Mouse (Mus musculus) frontal cortex, postnatal 36 days (tissue): ENCODE measurements at regions not wholly inside any gene's neighbourhood (a gene's known extent, or its start where the extent isn't known, plus 50 kb on each side); places are given as distances from the start of the nearest gene placed in this dataset.
A peak's percentile ranks its signal among the peaks of the same experiment; 100 is the strongest.

Experiments used
- DNase-seq, 2 experiments: peaks; one replicate each; pipeline ENCODE4 v3.0.0; 2022; ENCODE audit warnings: low spot score in 2 of 2

- no peak for DNase-seq
Measured at GRCm38 (mm10) chr16:95929700-95930435, 60.9 kb downstream of the Psmg1 start.

- no peak for DNase-seq
Measured at GRCm38 (mm10) chr16:95928290-95929260, 62.2 kb downstream of the Psmg1 start.

DNA sequence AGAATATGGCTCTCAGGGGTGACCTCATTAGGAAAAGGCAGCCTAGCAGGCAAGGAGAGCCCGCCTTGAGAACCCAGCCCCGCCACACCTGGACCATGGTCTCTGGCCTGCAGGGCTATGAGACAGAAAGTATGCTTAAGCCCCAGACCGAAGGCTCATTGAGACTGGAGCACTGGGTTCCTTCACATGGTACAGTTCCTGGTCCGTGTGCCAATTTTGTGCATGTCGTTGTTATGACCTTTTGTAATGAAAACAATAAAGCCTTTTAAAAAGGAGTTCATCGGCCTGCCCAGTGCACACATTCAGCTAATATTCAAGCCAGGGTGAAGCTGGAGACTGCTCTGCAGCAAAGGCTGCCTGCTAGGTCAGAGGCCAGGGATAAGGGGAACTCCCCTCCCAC lies 64.2 kb downstream of the Psmg1 start:
- DNase-seq, result no peak

DNA sequence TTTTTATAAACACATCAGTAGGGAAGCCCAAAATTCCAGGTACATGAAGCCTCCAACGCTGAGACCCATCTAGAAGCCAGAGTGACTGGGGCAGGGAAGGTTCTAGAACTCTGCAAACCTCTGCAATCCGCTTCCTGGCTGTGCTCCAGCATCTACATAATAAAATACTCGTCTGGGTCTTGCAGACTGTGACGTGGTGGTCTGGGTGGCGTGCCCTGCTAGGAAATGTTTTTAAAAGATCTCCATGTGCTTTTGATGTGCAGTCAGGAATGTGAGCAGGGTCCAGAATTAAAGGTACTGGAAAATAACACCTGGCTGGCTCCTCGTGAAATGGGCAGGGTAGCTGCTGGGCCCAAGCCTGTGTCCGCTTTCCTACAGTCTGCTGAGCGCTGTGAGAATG lies 66.0 kb downstream of the Psmg1 start:
- no peak for DNase-seq

GRCm38 (mm10) chr16:95923991-95924390 lies 66.8 kb downstream of the Psmg1 start:
- DNase-seq, result no peak

DNA sequence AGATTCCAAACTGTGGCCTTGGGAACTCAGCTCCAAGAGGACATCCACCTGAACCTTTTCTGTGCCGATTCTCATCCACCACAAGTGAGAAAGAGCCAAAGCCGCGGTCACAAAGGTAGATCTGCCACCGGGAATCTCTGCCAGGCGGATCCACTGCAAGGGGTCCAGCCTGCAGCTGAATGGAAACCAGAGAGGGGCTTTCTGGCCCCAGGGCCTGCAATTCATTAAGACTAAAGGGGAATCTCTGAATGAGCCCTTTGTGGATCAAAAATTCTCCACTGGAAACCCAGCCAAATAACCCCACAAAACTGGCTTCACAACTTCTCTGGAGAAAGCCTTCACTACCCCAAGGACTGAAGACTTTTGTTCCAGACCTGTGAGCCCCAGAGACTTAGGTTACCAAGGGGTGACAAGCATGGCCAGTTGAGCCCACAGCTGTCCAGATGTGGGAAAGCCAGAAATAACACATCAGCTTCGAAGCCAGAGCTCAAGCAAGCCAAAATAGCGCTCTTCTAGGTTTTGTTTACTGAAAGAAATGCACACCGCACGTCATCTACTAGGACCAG lies 68.3 kb downstream of the Psmg1 start:
- DNase-seq, result no peak

- no peak for DNase-seq
Measured at GRCm38 (mm10) chr16:95921169-95921568, 69.6 kb downstream of the Psmg1 start.

DNA sequence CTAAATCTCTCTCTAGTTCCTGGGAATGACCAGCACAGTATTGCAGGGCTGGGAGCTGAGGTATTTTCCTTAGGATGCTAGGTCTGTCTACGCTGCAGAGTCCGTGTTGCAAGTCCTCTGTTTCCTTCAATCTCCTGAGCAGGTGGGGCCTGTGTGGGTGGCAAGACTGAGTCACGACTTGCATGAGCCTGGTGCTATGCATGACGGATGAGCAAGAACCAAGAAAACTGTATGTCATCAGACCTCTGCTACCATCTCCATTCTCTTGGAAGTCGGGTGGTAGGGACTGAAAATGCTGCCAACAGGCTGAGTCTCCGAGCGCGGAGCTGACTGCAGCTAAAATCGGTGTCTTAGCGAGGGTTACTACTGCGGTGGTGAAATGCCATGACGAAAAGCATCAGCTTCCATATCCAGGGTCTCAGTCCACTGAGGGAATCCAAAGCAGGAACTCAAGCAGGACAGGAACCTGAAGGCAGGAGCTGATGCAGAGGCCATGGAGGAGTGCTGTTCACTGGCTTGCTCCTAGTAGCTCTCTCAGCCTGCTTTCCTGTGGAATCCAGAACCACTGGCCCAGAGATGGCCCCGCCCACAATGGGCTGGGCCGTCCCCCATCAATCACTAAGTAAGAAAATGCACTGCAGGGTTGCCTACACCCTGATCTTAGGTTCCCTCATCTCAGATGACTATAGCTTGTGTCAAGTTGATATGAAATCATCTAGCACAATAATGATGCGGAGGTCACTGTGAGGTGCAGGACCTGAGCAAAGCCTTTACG lies 71.9 kb downstream of the Psmg1 start:
- DNase-seq, result peak; percentile 34 to 40

DNA sequence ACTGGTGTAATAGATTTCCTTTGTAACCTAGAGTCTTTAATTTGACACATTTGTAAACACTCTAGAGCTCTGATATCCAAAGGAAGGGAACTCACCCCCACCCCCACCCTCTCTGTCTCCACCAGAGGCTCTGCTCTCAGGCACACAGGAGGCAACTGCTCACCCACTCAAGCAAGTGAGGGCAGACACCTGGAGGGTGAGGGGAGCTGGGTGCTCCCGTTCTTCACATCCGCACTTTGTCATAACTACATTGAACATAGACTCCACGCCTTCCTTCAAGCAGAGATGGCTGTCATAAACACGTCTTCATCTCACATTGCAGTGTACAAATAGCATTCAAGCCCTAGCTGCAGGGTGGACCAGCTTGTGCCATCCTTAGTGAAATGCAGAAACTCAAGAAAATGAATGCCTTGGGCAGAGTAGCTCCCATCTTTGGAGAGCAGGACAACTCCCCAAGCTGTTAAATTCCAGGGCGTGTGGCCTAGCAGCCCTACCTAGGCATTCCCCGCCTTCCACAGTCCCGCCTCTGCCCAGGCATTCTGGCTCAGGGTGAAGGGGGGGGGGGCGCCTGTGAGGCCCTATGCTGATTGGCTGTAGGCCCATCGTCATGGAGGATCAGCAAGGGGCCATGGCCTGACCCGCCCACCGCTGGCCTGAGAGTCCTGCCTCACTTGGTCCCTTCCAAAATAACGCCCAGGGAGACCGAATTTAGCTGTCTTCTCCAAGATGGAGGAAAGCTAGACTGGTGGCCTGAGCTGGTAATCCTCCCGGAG lies 72.9 kb downstream of the Psmg1 start:
- no peak for DNase-seq

GRCm38 (mm10) chr16:95913879-95914278 lies 76.9 kb downstream of the Psmg1 start:
- peak; percentile 13 to 38 for DNase-seq

GRCm38 (mm10) chr16:95904531-95905165 lies 86.1 kb downstream of the Psmg1 start:
- no peak for DNase-seq

GRCm38 (mm10) chr16:95903383-95903913 lies 87.3 kb downstream of the Psmg1 start:
- DNase-seq, result no peak

DNA sequence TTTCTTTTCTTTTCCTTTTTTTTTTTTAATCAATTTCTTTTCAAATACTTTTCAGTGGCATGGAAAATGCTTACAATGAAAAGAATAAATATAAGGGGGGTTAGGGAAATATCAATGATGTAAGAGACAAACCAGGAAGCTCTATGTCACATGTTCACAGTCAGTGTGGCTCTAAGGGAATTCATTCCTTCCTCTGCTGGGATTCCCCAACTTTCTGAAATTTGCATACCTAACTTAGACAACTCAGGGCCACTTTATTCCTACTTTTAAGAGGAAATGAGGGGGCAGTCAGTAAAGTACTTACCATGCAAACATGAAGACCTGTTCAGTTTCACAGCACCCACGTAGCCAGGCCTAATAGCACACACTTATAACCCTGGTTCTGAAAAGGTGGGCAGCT lies 88.6 kb downstream of the Psmg1 start:
- no peak for DNase-seq

DNA sequence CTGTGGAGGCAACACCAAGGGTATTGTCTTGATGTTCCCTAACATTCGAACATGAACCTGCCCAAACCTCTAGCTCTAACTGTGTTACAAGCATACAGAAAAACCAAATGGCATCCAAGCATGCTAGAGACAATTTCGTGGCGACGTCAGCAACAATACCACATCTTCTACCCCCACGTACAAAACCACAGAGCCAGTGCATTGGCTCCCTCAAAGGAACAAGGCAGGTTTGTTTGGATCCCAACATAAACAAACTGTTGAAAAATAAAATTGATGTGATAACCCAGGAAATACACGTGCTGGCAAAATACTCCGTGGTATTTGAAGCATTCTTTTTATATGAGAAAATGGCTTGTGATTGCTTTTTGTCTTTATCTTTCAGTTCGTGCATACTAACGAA lies 89.4 kb downstream of the Psmg1 start:
- DNase-seq, result no peak

DNA sequence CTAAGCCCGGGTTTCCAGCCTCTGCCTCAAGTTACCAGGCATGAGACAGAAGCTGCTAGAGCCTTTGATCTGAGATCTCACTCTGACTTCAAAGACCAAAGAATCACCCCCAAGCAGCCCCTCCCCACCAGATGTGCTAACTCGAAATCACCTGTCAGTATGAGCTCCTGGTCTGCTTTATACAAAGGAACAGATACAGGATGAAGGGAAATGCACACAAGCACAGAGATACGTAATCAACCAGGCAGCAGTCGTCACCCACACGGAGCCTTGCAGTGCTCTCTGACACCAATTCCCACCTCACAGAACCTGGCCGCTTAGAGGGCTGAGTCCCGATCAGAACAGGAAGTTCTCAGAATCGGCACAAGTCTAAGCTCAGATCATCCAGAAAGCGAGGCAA lies 90.6 kb downstream of the Psmg1 start:
- no peak for DNase-seq

- DNase-seq, result no peak
Measured at GRCm38 (mm10) chr16:95899672-95900071, 91.1 kb downstream of the Psmg1 start.

DNA sequence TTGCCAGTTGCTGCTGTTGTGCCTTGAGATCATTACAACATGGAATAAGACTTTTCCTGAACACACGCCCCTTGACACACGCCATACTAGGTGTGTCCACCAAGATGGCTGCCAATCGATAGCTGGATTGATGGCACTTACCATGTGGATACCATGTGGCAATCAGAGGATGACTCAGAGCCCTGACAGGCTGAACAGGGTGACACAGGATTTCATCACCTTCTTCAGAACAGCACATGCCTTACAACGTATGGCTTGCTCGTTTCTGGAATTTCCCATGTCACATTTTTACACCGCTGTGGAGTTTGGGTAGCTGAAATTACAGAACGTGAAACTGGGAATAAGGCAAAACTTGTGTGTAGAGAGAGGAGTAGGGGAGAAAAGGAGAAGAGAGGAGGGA lies 92.9 kb downstream of the Psmg1 start:
- DNase-seq, result no peak

DNA sequence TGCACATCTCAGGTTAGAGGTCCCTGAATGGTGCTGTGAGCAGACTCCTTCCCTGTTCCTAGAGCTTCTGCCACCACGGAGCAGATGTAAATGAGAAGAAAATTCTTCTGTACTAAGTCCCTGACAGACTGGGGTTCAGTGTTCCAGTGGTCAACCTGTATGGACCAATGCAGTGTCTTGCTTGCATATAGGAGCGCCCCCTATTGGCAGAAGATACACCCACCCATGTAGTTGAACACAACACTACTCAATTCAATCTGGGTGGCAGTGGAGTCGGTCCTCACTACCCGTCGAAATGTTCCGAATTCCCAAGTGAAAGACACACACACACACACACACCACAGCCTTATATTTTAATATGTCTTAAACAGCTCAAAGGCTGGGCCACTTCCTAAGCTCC lies 94.6 kb downstream of the Psmg1 start:
- no peak for DNase-seq

DNA sequence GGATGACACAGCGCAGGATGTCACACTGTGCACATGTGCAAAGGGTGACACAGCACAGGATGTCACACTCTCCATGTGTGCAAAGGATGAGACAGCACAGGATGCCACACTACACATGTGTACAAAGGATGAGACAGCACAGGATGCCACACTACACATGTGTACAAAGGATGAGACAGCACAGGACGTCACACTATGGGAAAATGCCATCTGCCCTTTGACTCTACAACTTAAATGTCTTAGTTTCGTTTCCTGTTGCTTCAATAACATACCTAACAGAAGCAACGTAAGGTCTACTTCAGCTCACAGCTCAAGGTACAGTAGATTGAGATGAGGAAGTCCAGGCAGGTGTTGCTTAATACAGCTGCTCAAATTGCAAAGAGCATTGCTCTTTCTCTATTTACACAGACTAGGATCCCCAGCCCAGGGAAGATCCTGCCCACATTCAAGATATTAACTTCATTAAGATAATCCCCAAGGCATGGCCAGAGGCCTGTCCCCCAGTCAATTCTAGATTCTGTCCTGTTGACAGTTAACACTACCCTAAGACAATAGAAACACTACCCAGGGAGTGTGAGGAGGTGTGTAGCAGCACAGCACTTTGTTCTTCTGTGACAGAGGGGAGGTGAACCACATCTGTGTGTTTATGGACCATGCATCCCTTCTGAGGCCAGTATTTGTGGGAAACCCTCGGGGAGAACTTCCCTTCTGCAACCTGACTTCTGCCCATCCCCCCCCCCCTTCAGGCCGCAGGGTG lies 97.0 kb downstream of the Psmg1 start:
- no peak for DNase-seq

DNA sequence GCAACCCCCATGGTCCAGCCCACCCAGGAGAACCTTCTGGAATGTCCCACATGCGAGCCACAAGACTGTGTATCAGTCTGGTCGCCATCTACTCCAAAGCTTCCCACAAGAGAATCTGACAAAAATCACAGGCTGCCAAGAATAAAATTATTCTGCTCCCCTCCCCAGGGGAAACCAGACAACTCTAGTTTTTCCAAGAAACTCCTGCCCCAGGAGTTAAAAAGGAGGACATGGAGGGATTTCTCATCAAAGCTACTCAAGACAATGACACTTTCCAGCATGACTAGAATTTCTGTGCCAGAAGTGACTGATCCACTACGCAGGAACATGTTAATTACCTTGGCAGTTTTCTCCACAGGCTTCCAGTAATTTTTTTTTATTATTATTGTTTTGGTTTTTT lies 98.4 kb downstream of the Psmg1 start:
- DNase-seq, result no peak
